Mouse (Mus musculus): Measurements from ENCODE around the gene Cebpz. TPM values are rescaled to one million over a fixed set of nuclear protein-coding genes. Genes with fewer than 3 reads are reported as not detected.

Gene Cebpz
- total and polyA plus RNA-seq, 2 experiments from 2014 or later: 6.1 to 28.4 TPM

DNA sequence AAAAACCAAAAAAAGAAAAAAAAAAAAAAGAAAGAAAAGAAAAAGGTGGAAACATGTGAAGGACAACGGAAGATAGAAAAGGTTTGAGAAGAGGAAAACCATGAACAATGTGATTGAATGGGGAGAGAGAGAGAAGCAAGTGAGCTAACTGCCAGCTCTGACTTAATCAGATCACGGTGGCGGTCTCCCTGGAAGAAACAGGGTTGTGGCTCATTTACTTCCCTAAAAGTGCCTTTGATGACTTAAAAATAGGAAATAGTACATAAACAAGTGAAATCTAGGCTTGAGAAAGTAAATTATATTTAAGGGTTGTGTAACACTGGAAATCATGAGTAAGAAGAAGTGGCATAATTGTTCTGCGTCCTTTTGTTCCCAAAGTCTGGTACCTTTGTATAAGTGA, 2.1 kb upstream of the Cebpz start:
- Histone ChIP-seq H3K4me1 (ENCODE audit: control insufficient read depth, insufficient read depth) (peaks cover 13% of the 10 kb centered on the region), H3K27me3 (ENCODE audit: control insufficient read depth, insufficient read depth, low read length) (no peaks in the 10 kb centered on the region), H3K4me3 (ENCODE audit: low read depth, low read length) (no peak overlapping the region), H3K9ac (replicated peaks; ENCODE audit: low read depth, low read length) (no peak overlapping the region), H3K36me3 (replicated peaks; ENCODE audit: control insufficient read depth, insufficient read depth, low read length) (peaks cover 34% of the 10 kb centered on the region), H3K4me2 (ENCODE audit: low read depth, low read length) (no peak overlapping the region), H3K9me3 (replicated peaks; ENCODE audit: control insufficient read depth, low read length) (no peaks in the 10 kb centered on the region), H3K27ac (ENCODE audit: low read depth) (no peak overlapping the region)
- WGBS: 91% methylated on average over 4 of the region's 4 CpGs
- ATAC-seq (ENCODE audit: insufficient read depth, low read depth): no peak
- DNase-seq (ENCODE audit: low spot score): no peak
- TF ChIP-seq CTCF (IDR thresholded peaks at IDR 0.05; ENCODE audit: low read depth): no peak
- no peak for TF ChIP-seq EP300 (IDR thresholded peaks at IDR 0.05; ENCODE audit: low read depth)

DNA sequence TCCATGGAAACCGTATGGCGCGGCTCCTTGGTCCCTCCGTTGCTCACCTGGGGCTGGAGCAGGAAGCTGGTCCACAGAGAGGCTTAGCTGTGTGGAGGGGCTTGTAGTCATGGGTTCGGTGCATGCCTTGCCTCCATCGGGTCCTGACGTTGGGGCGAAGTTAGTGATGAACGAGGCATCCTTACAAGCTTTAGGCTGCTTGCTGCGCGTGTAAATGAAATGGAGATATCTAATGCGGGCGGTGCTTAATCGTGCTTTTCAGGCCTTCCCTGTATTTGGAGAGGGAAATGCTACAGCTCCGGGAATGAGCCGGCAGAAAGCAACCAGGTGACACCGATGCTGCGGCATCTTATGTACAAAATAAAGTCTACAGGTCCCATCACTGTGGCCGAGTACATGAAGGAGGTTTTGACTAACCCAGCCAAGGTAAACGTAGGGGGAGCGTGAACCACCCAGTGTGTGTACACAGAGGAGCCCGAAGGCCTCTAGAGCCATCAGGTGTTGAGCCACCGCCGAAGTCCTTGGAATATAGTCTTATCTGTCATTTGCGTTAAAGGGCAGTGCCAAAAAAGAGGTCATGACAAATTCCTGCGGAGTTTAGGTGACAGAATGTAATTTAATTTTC, 475 bp upstream of the Cebpz start:
- Histone ChIP-seq H3K27me3 (ENCODE audit: control insufficient read depth, insufficient read depth, low read length) (no peaks in the 10 kb centered on the region), H3K36me3 (replicated peaks; ENCODE audit: control insufficient read depth, insufficient read depth, low read length) (peaks cover 36% of the 10 kb centered on the region), H3K4me3 (ENCODE audit: low read depth, low read length) (peak overlapping the region; percentile 92), H3K4me2 (ENCODE audit: low read depth, low read length) (peak overlapping the region; percentile 91), H3K27ac (ENCODE audit: low read depth) (peak overlapping the region; percentile 28), H3K4me1 (ENCODE audit: control insufficient read depth, insufficient read depth) (peaks cover 13% of the 10 kb centered on the region), H3K9ac (replicated peaks; ENCODE audit: low read depth, low read length) (peak overlapping the region; percentile 80), H3K9me3 (replicated peaks; ENCODE audit: control insufficient read depth, low read length) (no peaks in the 10 kb centered on the region)
- DNase-seq (ENCODE audit: low spot score) (no peak), ATAC-seq (ENCODE audit: insufficient read depth, low read depth) (peak; percentile 0; the same call in 1 of the 2 replicates)
- 6% methylated on average over 26 of the region's 26 CpGs for WGBS
- no peak for TF ChIP-seq CTCF (IDR thresholded peaks at IDR 0.05; ENCODE audit: low read depth)

DNA sequence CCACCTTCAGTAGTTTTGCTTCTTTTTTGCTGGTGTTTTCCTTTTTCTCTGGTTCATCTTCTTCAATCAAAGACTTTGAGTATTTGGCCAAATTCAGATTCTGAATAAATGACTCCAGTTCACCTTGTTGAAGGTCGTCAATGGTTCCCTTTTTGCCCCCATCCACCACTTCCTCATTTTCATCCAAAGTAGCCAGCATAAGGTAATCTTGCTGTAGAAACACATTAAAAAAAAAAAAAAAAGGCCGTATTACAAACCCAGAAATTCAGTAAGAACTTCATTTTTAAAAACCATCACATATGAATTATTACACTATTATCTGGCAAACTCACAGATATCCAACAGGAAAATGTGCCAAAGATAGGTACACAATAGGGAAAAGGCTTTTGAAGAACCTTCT, 1.0 kb downstream of the Cebpz start:
- 87% methylated on average over 2 of the region's 2 CpGs for WGBS
- Histone ChIP-seq H3K4me2 (ENCODE audit: low read depth, low read length) (peak overlapping the region; percentile 91), H3K4me3 (ENCODE audit: low read depth, low read length) (peak overlapping the region; percentile 92), H3K36me3 (replicated peaks; ENCODE audit: control insufficient read depth, insufficient read depth, low read length) (peaks cover 48% of the 10 kb centered on the region), H3K4me1 (ENCODE audit: control insufficient read depth, insufficient read depth) (peaks cover 13% of the 10 kb centered on the region), H3K27ac (ENCODE audit: low read depth) (no peak overlapping the region), H3K27me3 (ENCODE audit: control insufficient read depth, insufficient read depth, low read length) (no peaks in the 10 kb centered on the region), H3K9me3 (replicated peaks; ENCODE audit: control insufficient read depth, low read length) (no peaks in the 10 kb centered on the region), H3K9ac (replicated peaks; ENCODE audit: low read depth, low read length) (peak overlapping the region; percentile 80)
- ATAC-seq (ENCODE audit: insufficient read depth, low read depth): no peak
- no peak for TF ChIP-seq EP300 (IDR thresholded peaks at IDR 0.05; ENCODE audit: low read depth)
- no peak for TF ChIP-seq CTCF (IDR thresholded peaks at IDR 0.05; ENCODE audit: low read depth)
- no peak for DNase-seq (ENCODE audit: low spot score)

DNA sequence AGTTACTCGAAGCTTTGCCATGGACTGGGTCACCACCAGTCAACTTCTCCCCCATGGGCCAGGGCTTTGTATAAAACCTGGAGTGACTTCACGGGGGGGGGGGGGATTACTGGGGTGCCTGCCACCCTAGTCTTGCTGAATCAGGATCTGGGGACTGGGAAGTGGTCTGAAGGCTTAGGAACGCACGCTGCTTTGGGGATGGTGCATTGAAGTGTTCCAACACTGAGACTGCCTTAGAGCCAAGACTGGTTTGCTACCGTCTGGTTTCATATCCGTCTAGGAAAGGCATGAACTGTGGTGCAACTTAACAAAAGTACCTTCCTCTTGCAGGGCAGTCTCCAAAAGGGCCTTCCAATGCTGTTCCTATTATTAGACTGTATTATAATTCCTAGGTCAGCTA, 19.2 kb downstream of the Cebpz start:
- DNase-seq (ENCODE audit: low spot score) (no peak), ATAC-seq (ENCODE audit: insufficient read depth, low read depth) (no peak)
- no peak for TF ChIP-seq CTCF (IDR thresholded peaks at IDR 0.05; ENCODE audit: low read depth)
- no peak for TF ChIP-seq EP300 (IDR thresholded peaks at IDR 0.05; ENCODE audit: low read depth)
- Histone ChIP-seq H3K27ac (ENCODE audit: low read depth) (no peak overlapping the region), H3K36me3 (replicated peaks; ENCODE audit: control insufficient read depth, insufficient read depth, low read length) (peaks cover 37% of the 10 kb centered on the region), H3K9ac (replicated peaks; ENCODE audit: low read depth, low read length) (peak overlapping the region; percentile 76; the same call in 1 of the 2 replicates), H3K9me3 (replicated peaks; ENCODE audit: control insufficient read depth, low read length) (no peaks in the 10 kb centered on the region), H3K4me3 (ENCODE audit: low read depth, low read length) (no peak overlapping the region), H3K27me3 (ENCODE audit: control insufficient read depth, insufficient read depth, low read length) (no peaks in the 10 kb centered on the region), H3K4me1 (ENCODE audit: control insufficient read depth, insufficient read depth) (peaks cover 9% of the 10 kb centered on the region; the same call in 1 of the 2 replicates), H3K4me2 (ENCODE audit: low read depth, low read length) (no peak overlapping the region)
- 49% methylated on average over 6 of the region's 6 CpGs for whole genome bisulfite sequencing

DNA sequence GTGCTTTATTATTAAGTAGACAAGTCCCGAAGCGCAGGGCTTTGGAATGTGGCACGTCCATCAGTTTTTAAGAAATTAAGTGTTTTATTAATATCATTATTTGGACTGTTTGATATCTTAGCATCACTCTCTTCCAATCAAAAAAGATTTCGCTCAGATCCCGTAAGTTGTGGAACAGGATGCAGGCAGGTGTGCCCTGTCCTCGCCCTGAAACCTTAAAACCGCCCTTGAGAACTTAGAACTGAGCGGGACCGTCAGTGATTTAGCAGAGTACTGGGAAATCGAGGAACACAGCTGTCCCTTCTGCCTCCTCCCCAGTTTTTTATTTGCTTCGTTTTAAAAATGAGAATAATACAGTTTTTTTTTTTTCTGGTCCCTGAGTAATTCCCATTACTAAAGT, 20.0 kb downstream of the Cebpz start:
- H3K4me3 ChIP-seq (ENCODE audit: low read depth, low read length): peak overlapping the region; percentile 84
- ATAC-seq (ENCODE audit: insufficient read depth, low read depth): no peak; the same call in 1 of the 2 replicates
- no peak for TF ChIP-seq CTCF (IDR thresholded peaks at IDR 0.05; ENCODE audit: low read depth)
- no peak for TF ChIP-seq EP300 (IDR thresholded peaks at IDR 0.05; ENCODE audit: low read depth)
- H3K4me2 ChIP-seq (ENCODE audit: low read depth, low read length): peak overlapping the region; percentile 88
- peaks cover 9% of the 10 kb centered on the region; the same call in 1 of the 2 replicates for H3K4me1 ChIP-seq (ENCODE audit: control insufficient read depth, insufficient read depth)
- peak overlapping the region; percentile 76 for H3K9ac ChIP-seq (replicated peaks; ENCODE audit: low read depth, low read length)
- no peaks in the 10 kb centered on the region for H3K9me3 ChIP-seq (replicated peaks; ENCODE audit: control insufficient read depth, low read length)
- peaks cover 30% of the 10 kb centered on the region for H3K36me3 ChIP-seq (replicated peaks; ENCODE audit: control insufficient read depth, insufficient read depth, low read length)
- H3K27me3 ChIP-seq (ENCODE audit: control insufficient read depth, insufficient read depth, low read length): no peaks in the 10 kb centered on the region
- no peak for DNase-seq (ENCODE audit: low spot score)
- peak overlapping the region; percentile 89 for H3K27ac ChIP-seq (ENCODE audit: low read depth)
- 1% methylated on average over 11 of the region's 11 CpGs for WGBS

DNA sequence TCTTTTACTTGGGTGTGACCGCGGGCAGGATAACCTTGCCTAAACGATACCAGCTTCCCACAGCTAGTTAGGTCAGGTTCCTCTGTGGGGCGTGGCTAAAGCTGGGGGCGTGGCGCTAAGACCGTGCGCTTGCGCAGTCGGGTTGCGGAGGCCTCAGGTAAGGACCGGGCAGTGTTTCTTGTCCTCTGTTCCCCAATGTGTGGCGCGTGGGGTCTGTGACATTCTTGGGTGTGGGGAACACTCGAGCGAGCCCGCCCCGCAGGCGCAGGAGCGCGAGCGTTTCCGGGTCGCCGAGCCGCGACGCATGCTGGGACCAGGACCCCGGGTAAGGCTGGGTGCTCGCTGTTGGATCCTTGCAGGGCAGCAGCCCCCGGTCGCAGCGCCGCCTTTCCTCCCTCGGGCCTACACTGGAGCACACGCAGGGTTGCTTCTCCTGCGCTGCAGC, 20.5 kb downstream of the Cebpz start, which contains the start of gene Cebpzos:
TSS of gene Cebpzos (plus strand) at position 132 of the 445 bp plus-strand sequence.
- Histone ChIP-seq H3K4me1 (ENCODE audit: control insufficient read depth, insufficient read depth) (peaks cover 9% of the 10 kb centered on the region; the same call in 1 of the 2 replicates), H3K9ac (replicated peaks; ENCODE audit: low read depth, low read length) (peak within 1 kb of the TSS; percentile 76), H3K27ac (ENCODE audit: low read depth) (peak within 1 kb of the TSS; percentile 89), H3K4me3 (ENCODE audit: low read depth, low read length) (peak within 1 kb of the TSS; percentile 84), H3K4me2 (ENCODE audit: low read depth, low read length) (peak within 1 kb of the TSS; percentile 88), H3K9me3 (replicated peaks; ENCODE audit: control insufficient read depth, low read length) (no peaks in the 10 kb centered on the region), H3K27me3 (ENCODE audit: control insufficient read depth, insufficient read depth, low read length) (no peaks in the 10 kb centered on the region), H3K36me3 (replicated peaks; ENCODE audit: control insufficient read depth, insufficient read depth, low read length) (peaks cover 25% of the 10 kb centered on the region)
- WGBS: under 1% methylated on average over 37 of the region's 37 CpGs
- ATAC-seq (ENCODE audit: insufficient read depth, low read depth) (peak; percentile 92), DNase-seq (ENCODE audit: low spot score) (peak; percentile 79)
- TF ChIP-seq EP300 (IDR thresholded peaks at IDR 0.05; ENCODE audit: low read depth) (no peak), CTCF (IDR thresholded peaks at IDR 0.05; ENCODE audit: low read depth) (no peak)

Data from heart, postnatal 0 days (tissue).